Mouse (Mus musculus) liver, adult 2 months (tissue): ENCODE measurements around the gene Ten1. TPM values are rescaled to one million over a fixed set of nuclear protein-coding genes. Genes with fewer than 3 reads are reported as not detected.

ENCODE experiments used
- DNase-seq: peaks from one replicate; pipeline ENCODE4 v3.0.0-alpha.2; 2011; ENCODE audit warnings: low read depth, low spot score; ENCODE audit errors: extremely low read depth
- H3K27ac ChIP-seq: fragments of 200-500 bp; replicated peaks from 2 replicates; pipeline ENCODE4 v1.5.1; 2012; ENCODE audit warnings: low read depth, mild to moderate bottlenecking, control low read depth, inconsistent platforms, low read length; ENCODE audit not compliant: insufficient read depth
- H3K27me3 ChIP-seq: fragments of 200-500 bp; 2 replicates; pipeline ENCODE4 v1.6.1; 2012; ENCODE audit warnings: mild to moderate bottlenecking, moderate library complexity, low read length, inconsistent platforms; ENCODE audit not compliant: control insufficient read depth, insufficient read depth
- H3K36me3 ChIP-seq: fragments of 200-500 bp; 2 replicates; pipeline ENCODE4 v1.6.1; 2012; ENCODE audit warnings: low read length, inconsistent platforms; ENCODE audit not compliant: control insufficient read depth, insufficient read depth
- H3K4me1 ChIP-seq: fragments of 200-500 bp; 2 replicates; pipeline ENCODE4 v1.6.1; 2011; ENCODE audit warnings: low read length; ENCODE audit not compliant: control insufficient read depth, insufficient read depth
- H3K4me3 ChIP-seq: fragments of 200-500 bp; 2 replicates; pipeline ENCODE4 v1.5.1; 2011; ENCODE audit warnings: low read depth, mild to moderate bottlenecking, control low read depth, low read length, moderate library complexity; ENCODE audit not compliant: insufficient read depth
- H3K79me2 ChIP-seq: fragments of 200-500 bp; 2 replicates; pipeline ENCODE4 v1.6.1; 2012; ENCODE audit warnings: inconsistent platforms, mild to moderate bottlenecking, low read length, moderate library complexity; ENCODE audit not compliant: control insufficient read depth, insufficient read depth
- H3K9ac ChIP-seq: fragments of 200-500 bp; 2 replicates; pipeline ENCODE4 v1.6.1; 2012; ENCODE audit warnings: low read depth, mild to moderate bottlenecking, control low read depth, inconsistent platforms, low read length
- CTCF ChIP-seq: fragments of 200-500 bp; IDR thresholded peaks from 2 replicates; pipeline ENCODE4 v1.5.1; 2011; ENCODE audit warnings: low read depth, low read length, control low read depth
- POLR2A ChIP-seq: fragments of 200-500 bp; IDR thresholded peaks from 2 replicates; pipeline ENCODE4 v1.6.1; 2011; ENCODE audit warnings: low read length, control low read depth; ENCODE audit not compliant: insufficient read depth; ENCODE audit errors: extremely low read depth
- WGBS: fragments of 180-500 bp; shearing (Covaris S2); methylation state at CpG from one replicate; pipeline ENCODE4 v1.1.7; 2018; 5-methylcytosine and 5-hydroxymethylcytosine counted together
- polyA plus RNA-seq: library from polyadenylated mRNA; depleted of rRNA; stranded (reverse); fragments of >200 nt; gene quantifications from 2 replicates; pipeline ENCODE4 v1.2.3, GENCODE M21; 2012; rRNA removed
- total RNA-seq: library from RNA; depleted of rRNA; stranded (reverse); fragments of >200 nt; gene quantifications from 2 replicates; pipeline ENCODE4 v1.2.3, GENCODE M21; 2014; rRNA removed

Gene Ten1
- total and polyA plus RNA-seq, 2 experiments = 3.0 to 5.3 TPM

DNA sequence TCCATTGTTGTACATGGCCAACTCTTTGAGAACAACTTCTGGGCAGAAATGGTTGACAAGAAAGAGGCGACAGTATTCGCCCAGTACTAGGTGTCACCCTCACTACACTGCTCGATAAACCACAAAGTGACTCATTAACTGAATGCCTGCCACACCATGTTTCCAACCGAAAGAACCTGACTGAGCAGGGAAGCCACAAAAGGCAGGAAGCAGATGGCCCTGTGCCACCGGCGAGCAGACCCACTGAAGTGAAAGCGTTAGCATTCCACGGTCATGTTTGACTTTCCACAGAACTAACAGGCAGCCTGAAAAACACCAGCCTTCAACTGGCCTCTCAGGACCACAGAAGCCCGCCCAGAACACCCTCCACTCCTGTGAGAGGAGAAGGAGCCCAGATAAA is 56.0 kb downstream of the Ten1 start:
- 61% methylated on average over 9 of the region's 9 CpGs for WGBS
- H3K36me3 ChIP-seq = peaks cover 43% of the 10 kb centered on the region; the same call in 1 of the 2 replicates
- DNase-seq = no peak

DNA sequence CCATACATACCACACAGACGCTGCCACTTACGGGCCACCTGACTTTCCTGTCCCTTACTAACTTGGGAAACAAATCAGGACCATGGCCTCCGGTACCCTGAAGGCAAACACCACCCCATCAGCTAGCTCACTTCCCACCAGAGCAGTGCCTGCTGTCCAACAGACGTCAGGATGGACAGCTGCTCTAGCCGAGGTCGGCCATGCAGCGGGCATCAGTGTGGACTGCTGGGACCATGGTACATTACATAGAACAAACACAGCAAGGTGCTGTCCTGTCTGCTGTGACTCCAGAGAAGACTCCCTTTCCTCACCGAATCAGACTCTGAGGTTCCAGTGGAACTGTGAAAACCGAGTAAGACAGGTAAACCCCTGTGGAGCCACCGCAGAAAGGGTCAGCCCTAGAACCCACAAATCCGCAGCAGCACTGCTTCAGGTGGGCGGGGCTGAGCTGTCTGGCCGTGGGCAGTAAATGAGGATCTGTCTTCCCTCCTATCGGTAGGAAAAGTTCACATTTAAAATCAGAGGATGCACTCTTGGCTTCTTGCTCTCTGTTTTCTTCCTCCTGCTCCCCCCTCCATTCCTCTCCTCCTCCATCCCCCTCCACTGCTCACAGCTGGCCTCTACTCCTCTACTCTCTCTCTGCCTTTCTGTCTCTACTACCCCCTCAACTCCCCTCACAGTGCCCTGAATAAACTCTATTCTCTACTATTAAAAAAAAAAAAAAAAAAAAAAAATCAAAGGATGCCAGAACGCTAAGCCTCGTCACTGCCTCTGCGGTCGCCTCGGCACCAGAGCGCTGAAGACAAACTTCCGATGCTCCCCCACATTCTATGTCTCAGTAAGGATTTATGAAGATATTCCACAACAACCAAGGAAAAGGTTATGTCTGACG is 56.7 kb downstream of the Ten1 start:
- Histone ChIP-seq H3K79me2 (no peaks in the 10 kb centered on the region; the same call in 1 of the 2 replicates), H3K4me3 (no peak overlapping the region), H3K36me3 (peaks cover 46% of the 10 kb centered on the region; the same call in 1 of the 2 replicates), H3K27me3 (no peaks in the 10 kb centered on the region), H3K4me1 (no peaks in the 10 kb centered on the region), H3K27ac (no peak overlapping the region), H3K9ac (no peak overlapping the region)
- WGBS = 81% methylated on average over 22 of the region's 22 CpGs
- TF ChIP-seq CTCF (no peak), POLR2A (no peak)
- DNase-seq = no peak

More for the DNA sequence above, 56.0 kb downstream of the Ten1 start:
- no peak overlapping the region for H3K9ac ChIP-seq
- no peaks in the 10 kb centered on the region; the same call in 1 of the 2 replicates for H3K79me2 ChIP-seq
- no peak overlapping the region for H3K4me3 ChIP-seq
- no peaks in the 10 kb centered on the region for H3K27me3 ChIP-seq
- TF ChIP-seq CTCF (no peak), POLR2A (no peak)
- H3K27ac ChIP-seq = no peak overlapping the region
- no peaks in the 10 kb centered on the region for H3K4me1 ChIP-seq

DNA sequence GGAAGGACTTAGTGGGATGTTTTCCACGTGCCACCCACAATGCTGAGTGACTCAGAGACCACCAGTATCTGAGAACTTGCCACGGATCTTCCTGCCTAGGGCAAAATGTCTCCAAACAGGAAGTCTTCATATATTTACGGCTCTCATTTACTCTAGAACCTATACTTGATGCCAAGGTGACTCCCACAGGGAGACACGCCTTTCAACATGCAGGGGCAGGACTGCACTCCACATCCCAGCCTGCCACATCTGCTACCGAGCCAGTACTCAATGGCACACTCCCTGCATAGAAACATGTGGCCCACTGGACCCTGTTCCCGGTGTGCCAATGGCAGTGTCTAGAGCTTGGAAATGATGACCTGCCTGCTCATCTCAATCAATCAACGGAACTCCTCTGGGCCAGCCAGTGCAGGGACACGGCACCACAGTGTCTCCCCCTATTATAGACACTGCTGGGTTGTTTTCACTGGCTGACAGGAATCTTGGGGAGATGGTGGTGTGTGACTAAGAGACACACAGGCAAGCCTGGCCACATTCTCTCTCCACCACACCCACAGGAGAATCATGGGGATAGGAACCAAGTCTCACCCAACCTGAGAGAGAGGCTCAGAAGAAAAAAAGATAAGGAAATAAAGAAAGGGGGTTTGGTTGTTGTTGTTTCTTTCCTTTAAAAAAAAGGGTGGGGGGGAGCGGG is 57.5 kb downstream of the Ten1 start:
- no peaks in the 10 kb centered on the region for H3K4me1 ChIP-seq

DNA sequence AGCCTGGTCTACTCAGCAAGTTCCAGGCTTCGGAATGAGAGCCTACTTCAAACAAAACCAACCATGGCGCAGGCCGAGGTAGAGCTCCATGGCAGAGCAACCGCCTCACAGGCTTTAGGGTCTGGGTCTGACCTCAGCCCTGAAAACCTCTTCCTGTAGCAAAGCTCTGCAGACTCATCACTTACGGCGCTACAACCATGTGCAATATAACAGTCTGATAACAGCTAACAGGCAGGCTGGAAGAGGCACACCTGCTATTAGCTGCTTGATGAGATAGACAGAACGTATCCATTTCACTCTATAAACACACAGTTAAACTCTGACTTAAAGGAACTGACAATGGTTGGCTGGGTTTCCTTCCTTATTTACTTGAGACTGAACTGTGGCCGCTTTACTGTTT is 60.8 kb downstream of the Ten1 start:
- Histone ChIP-seq H3K4me3 (no peak overlapping the region), H3K79me2 (no peaks in the 10 kb centered on the region; the same call in 1 of the 2 replicates), H3K36me3 (peaks cover 55% of the 10 kb centered on the region), H3K27ac (no peak overlapping the region), H3K4me1 (no peaks in the 10 kb centered on the region), H3K27me3 (no peaks in the 10 kb centered on the region), H3K9ac (no peak overlapping the region)
- DNase-seq = no peak
- TF ChIP-seq CTCF = no peak
- TF ChIP-seq POLR2A = no peak
- WGBS = 91% methylated on average over 8 of the region's 8 CpGs

More for the DNA sequence above, 57.5 kb downstream of the Ten1 start:
- no peaks in the 10 kb centered on the region for H3K27me3 ChIP-seq
- H3K4me3 ChIP-seq = no peak overlapping the region
- H3K79me2 ChIP-seq = no peaks in the 10 kb centered on the region; the same call in 1 of the 2 replicates
- no peak overlapping the region for H3K27ac ChIP-seq
- TF ChIP-seq POLR2A (no peak), CTCF (no peak)
- H3K36me3 ChIP-seq = peaks cover 46% of the 10 kb centered on the region; the same call in 1 of the 2 replicates
- DNase-seq = no peak
- no peak overlapping the region for H3K9ac ChIP-seq
- 81% methylated on average over 9 of the region's 9 CpGs for WGBS

DNA sequence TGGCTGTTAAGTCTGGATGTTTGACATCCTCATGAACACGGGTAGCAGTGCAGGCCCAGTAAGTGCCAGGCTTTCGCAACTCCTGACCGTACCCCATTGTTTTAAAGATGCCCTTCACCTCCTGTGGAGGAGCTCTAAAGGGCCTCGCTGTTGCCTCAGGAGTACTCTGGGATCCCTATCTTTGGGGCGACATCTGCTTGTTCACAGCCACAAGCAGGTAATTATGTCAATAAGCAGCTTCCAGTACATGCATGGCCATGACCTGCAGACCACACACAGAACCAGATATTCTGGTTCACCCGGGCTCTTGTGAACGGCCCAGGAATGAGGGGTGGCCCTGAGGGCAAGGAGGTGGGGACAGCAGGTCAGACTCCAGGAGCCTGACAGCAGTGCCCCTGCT is 61.6 kb downstream of the Ten1 start:
- TF ChIP-seq CTCF (no peak), POLR2A (no peak)
- no peaks in the 10 kb centered on the region for H3K4me1 ChIP-seq
- H3K9ac ChIP-seq = no peak overlapping the region
- 83% methylated on average over 7 of the region's 7 CpGs for WGBS
- no peaks in the 10 kb centered on the region; the same call in 1 of the 2 replicates for H3K79me2 ChIP-seq
- H3K27me3 ChIP-seq = no peaks in the 10 kb centered on the region
- H3K4me3 ChIP-seq = no peak overlapping the region
- peaks cover 52% of the 10 kb centered on the region for H3K36me3 ChIP-seq
- no peak for DNase-seq
- H3K27ac ChIP-seq = no peak overlapping the region

Other genes with a start within 250 kb of the Ten1 start
- gene Itgb4, start 224.1 kb upstream of the Ten1 start, total RNA-seq = 0.34 and 0.65 TPM in 2 replicates
- 0.18 and 0.25 TPM in 2 replicates for gene Itgb4, start 224.1 kb upstream of the Ten1 start, polyA plus RNA-seq
- 49.5 and 53.0 TPM in 2 replicates for gene Galk1, start 186.1 kb upstream of the Ten1 start, total RNA-seq
- 74.7 and 79.6 TPM in 2 replicates for gene Galk1, start 186.1 kb upstream of the Ten1 start, polyA plus RNA-seq
- 116 and 163 TPM in 2 replicates for gene H3f3b, start 170.9 kb upstream of the Ten1 start, total RNA-seq
- gene H3f3b, start 170.9 kb upstream of the Ten1 start, polyA plus RNA-seq = 56.2 and 59.9 TPM in 2 replicates
- gene Unk, start 168.5 kb upstream of the Ten1 start, total RNA-seq = 4.3 and 5.2 TPM in 2 replicates
- gene Unk, start 168.5 kb upstream of the Ten1 start, polyA plus RNA-seq = 8.9 and 13.8 TPM in 2 replicates
- gene Unc13d, start 120.9 kb upstream of the Ten1 start, total RNA-seq = 0.37 and 0.87 TPM in 2 replicates
- 0.54 and 1.4 TPM in 2 replicates for gene Unc13d, start 120.9 kb upstream of the Ten1 start, polyA plus RNA-seq
- 14.8 and 24.8 TPM in 2 replicates for gene Wbp2, start 111.9 kb upstream of the Ten1 start, total RNA-seq
- 166 and 179 TPM in 2 replicates for gene Wbp2, start 111.9 kb upstream of the Ten1 start, polyA plus RNA-seq
- gene Trim47, start 71.6 kb upstream of the Ten1 start, total RNA-seq = 2.9 and 6.6 TPM in 2 replicates
- gene Trim47, start 71.6 kb upstream of the Ten1 start, polyA plus RNA-seq = 4.2 and 4.6 TPM in 2 replicates
- 3.9 and 5.8 TPM in 2 replicates for gene Trim65, start 67.7 kb upstream of the Ten1 start, total RNA-seq
- 7.7 and 8.3 TPM in 2 replicates for gene Trim65, start 67.7 kb upstream of the Ten1 start, polyA plus RNA-seq
- gene Mrpl38, start 60.0 kb upstream of the Ten1 start, total RNA-seq = 26.4 and 40.2 TPM in 2 replicates
- 63.7 and 77.7 TPM in 2 replicates for gene Mrpl38, start 60.0 kb upstream of the Ten1 start, polyA plus RNA-seq
- 5.6 and 9.0 TPM in 2 replicates for gene Fbf1, start 30.7 kb upstream of the Ten1 start, total RNA-seq
- 3.6 and 4.5 TPM in 2 replicates for gene Fbf1, start 30.7 kb upstream of the Ten1 start, polyA plus RNA-seq
- 994 and 1,028 TPM in 2 replicates for gene Acox1, start 190 bp downstream of the Ten1 start, total RNA-seq
- gene Acox1, start 190 bp downstream of the Ten1 start, polyA plus RNA-seq = 683 and 720 TPM in 2 replicates
- 0.07 and 0.18 TPM in 2 replicates for gene Evpl, start 39.2 kb downstream of the Ten1 start, total RNA-seq
- gene Evpl, start 39.2 kb downstream of the Ten1 start, polyA plus RNA-seq = 0.12 and 0.16 TPM in 2 replicates
- 19.9 and 25.2 TPM in 2 replicates for gene Srp68, start 75.4 kb downstream of the Ten1 start, total RNA-seq
- gene Srp68, start 75.4 kb downstream of the Ten1 start, polyA plus RNA-seq = 32.6 and 36.3 TPM in 2 replicates
- gene Galr2, start 82.1 kb downstream of the Ten1 start, total RNA-seq = not detected in 2 replicates
- gene Galr2, start 82.1 kb downstream of the Ten1 start, polyA plus RNA-seq = not detected in 2 replicates
- 15.9 and 19.5 TPM in 2 replicates for gene Exoc7, start 108.4 kb downstream of the Ten1 start, total RNA-seq
- gene Exoc7, start 108.4 kb downstream of the Ten1 start, polyA plus RNA-seq = 18.9 and 19.5 TPM in 2 replicates
- gene Foxj1, start 136.5 kb downstream of the Ten1 start, total RNA-seq = 0.09 and 0.20 TPM in 2 replicates
- gene Foxj1, start 136.5 kb downstream of the Ten1 start, polyA plus RNA-seq = 0.21 and 0.26 TPM in 2 replicates
- gene Rnf157, start 214.2 kb downstream of the Ten1 start, total RNA-seq = 1.0 and 1.3 TPM in 2 replicates
- 0.75 and 0.87 TPM in 2 replicates for gene Rnf157, start 214.2 kb downstream of the Ten1 start, polyA plus RNA-seq
- 16.1 and 16.6 TPM in 2 replicates for gene Ubald2, start 235.2 kb downstream of the Ten1 start, total RNA-seq
- gene Ubald2, start 235.2 kb downstream of the Ten1 start, polyA plus RNA-seq = 45.7 and 72.0 TPM in 2 replicates